9 mouse cellular contexts compared by ENCODE assay signal in genomic region chr8:71731652-71732230, GRCm38 (mm10). TPM values are rescaled to one million over a fixed set of nuclear protein-coding genes. Genes with fewer than 3 reads are reported as not detected.
A peak's percentile ranks its signal among the peaks of the same experiment; 100 is the strongest.
DNase-seq lines count a peak whose midpoint lies in the region; ATAC-seq and TF ChIP-seq lines count a peak whose summit lies in the region.
"Had no signal": no experiment of that assay in that cellular context is flagged by ENCODE, and none has a peak within 500 bp of the region (broad histone marks: within the 10 kb centered on the region; RNA-seq: fewer than 3 reads in every experiment).

No protein-coding gene starts in this region.

- no peaks in the 10 kb centered on the region for H3K9me3 ChIP-seq in forebrain, embryonic 15.5 days
- H3K9me3 ChIP-seq: megakaryocyte, embryonic 14.5 days had no signal

- no peak for TF ChIP-seq POLR2A in olfactory bulb, adult 2 months (IDR thresholded peaks at IDR 0.05; ENCODE audit: insufficient read depth, low read depth, low read length)

- H3K27me3 ChIP-seq in forebrain, embryonic 15.5 days, result no peaks in the 10 kb centered on the region

- no peak for ATAC-seq in forebrain, embryonic 15.5 days (replicated peaks)

- no peak overlapping the region for H3K27ac ChIP-seq in olfactory bulb, adult 2 months (ENCODE audit: insufficient read depth, low read depth, low read length)
- H3K27ac ChIP-seq in forebrain, embryonic 15.5 days (replicated peaks), result no peak overlapping the region

- H3K9ac ChIP-seq in forebrain, embryonic 15.5 days (replicated peaks), result no peak overlapping the region

- H3K4me2 ChIP-seq in forebrain, embryonic 15.5 days (replicated peaks), result no peak overlapping the region

- 49% methylated on average over 3 of the region's 3 CpGs for WGBS in olfactory bulb, adult 2 months
- WGBS in forebrain, embryonic 15.5 days, result 59% methylated on average over 3 of the region's 3 CpGs

- H3K36me3 ChIP-seq in forebrain, embryonic 15.5 days, result no peaks in the 10 kb centered on the region

- DNase-seq in cerebellum, adult 18-20 months, result peak; percentile 76 to 79
- no peak for DNase-seq in cerebellum, adult 11 months
- DNase-seq in ovary, adult 18-20 months (ENCODE audit: low spot score), result peak; percentile 42
- no peak for DNase-seq in ovary, postnatal 10 days (ENCODE audit: low spot score)
- peak; percentile 80 for DNase-seq in cerebellum, adult 9-10 months
- DNase-seq in kidney, adult 9 months, result peak; percentile 65

- H3K4me3 ChIP-seq in olfactory bulb, adult 2 months (ENCODE audit: insufficient read depth, low read depth, low read length), result no peak overlapping the region
- H3K4me3 ChIP-seq in forebrain, embryonic 15.5 days, result no peak overlapping the region
- H3K4me3 ChIP-seq: megakaryocyte, embryonic 14.5 days had no signal

- TF ChIP-seq CTCF in olfactory bulb, adult 2 months (IDR thresholded peaks at IDR 0.05; ENCODE audit: insufficient read depth, low read depth, low read length), result peak; percentile 51; the same call in 1 of the 2 replicates

- peaks cover 12% of the 10 kb centered on the region for H3K4me1 ChIP-seq in olfactory bulb, adult 2 months (ENCODE audit: control insufficient read depth, insufficient read depth, low read length)
- H3K4me1 ChIP-seq in forebrain, embryonic 15.5 days, result peaks cover 11% of the 10 kb centered on the region

RNA-seq across cellular contexts. Expression of gene Fcho1, which starts 6.2 kb away (rescaled TPM):
- polyA plus RNA-seq in olfactory bulb, adult 2 months (2012; ENCODE audit: insufficient read depth, insufficient read length, low replicate concordance, missing spikeins), result 90.9 TPM in 1 of 2 replicates, not detected in the other
- 70.9 and 71.7 TPM in 2 replicates for polyA plus RNA-seq in forebrain, embryonic 15.5 days (2015; fragmentation: Nextera tagmentation; extraction: Ambion mirVana)

RNA-seq across cellular contexts. Expression of gene B3gnt3, which starts 30.2 kb away (rescaled TPM):
- polyA plus RNA-seq in olfactory bulb, adult 2 months (2012; ENCODE audit: insufficient read depth, insufficient read length, low replicate concordance, missing spikeins), result not detected in 2 replicates
- polyA plus RNA-seq in forebrain, embryonic 15.5 days (2015; fragmentation: Nextera tagmentation; extraction: Ambion mirVana), result 0.42 and 0.46 TPM in 2 replicates

RNA-seq across cellular contexts. Expression of gene Insl3, which starts 42.7 kb away (rescaled TPM):
- not detected in 2 replicates for polyA plus RNA-seq in olfactory bulb, adult 2 months (2012; ENCODE audit: insufficient read depth, insufficient read length, low replicate concordance, missing spikeins)
- 0.54 TPM in 1 of 2 replicates, not detected in the other for polyA plus RNA-seq in forebrain, embryonic 15.5 days (2015; fragmentation: Nextera tagmentation; extraction: Ambion mirVana)

RNA-seq across cellular contexts. Expression of gene Jak3, which starts 55.6 kb away (rescaled TPM):
- polyA plus RNA-seq in olfactory bulb, adult 2 months (2012; ENCODE audit: insufficient read depth, insufficient read length, low replicate concordance, missing spikeins), result not detected in 2 replicates
- 2.9 and 3.3 TPM in 2 replicates for polyA plus RNA-seq in forebrain, embryonic 15.5 days (2015; fragmentation: Nextera tagmentation; extraction: Ambion mirVana)

Comparison
In these comparisons a context has a peak if more than half of its experiments do, and no peak if none do; other contexts are left out.
1. DNase-seq: peak in cerebellum, adult 18-20 months (2 of 2), ovary, adult 18-20 months (single experiment), cerebellum, adult 9-10 months (single experiment) and kidney, adult 9 months (single experiment); none in cerebellum, adult 11 months (single experiment) and ovary, postnatal 10 days (single experiment).